Mouse (Mus musculus): ENCODE results near the gene Ift80.
"Not testable (repeated sequence)": the region's sequence is repeated elsewhere in the genome, so short reads cannot be mapped to it uniquely, and the experiment has no call there.

Ift80 gene

DNA sequence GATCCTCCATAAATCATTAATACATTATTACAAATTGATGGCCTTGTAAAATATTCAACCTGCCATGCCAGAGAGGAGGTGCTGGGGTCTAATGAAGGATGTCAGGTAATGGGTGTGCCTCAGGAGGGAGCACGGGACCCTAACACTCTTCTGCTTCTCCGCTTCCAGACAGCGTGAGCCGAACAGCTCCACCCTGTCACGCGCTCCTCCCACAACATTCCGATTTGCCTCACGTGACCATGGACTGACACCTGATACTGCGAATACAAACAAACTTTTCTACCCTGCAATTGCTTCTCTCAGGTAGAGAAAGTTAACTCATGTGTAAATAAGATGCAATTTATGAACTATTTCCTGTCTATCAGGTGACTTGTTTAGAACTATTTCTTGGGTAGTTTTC, 75.8 kb downstream of the Ift80 start:
- no peak for DNase-seq

DNA sequence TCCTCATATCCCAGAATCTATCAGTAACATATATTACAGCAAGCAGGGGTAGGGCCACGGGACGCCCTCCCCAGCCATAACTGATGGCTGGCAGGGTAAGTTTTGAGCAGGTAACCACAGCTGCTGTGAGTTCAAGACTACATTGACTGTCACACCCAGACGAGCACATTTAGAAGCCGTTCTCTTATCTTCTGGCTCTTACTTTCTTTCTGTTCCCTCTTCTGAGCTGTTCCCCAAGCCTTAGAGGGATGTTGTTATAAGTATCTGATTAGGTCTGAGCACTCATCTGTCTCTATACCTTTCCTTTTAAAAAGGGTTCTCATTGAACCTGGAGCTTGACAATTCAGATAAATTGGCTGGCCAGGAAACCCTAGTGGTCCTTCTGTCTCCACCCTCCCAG, 96.9 kb downstream of the Ift80 start:
- DNase-seq = no peak

DNA sequence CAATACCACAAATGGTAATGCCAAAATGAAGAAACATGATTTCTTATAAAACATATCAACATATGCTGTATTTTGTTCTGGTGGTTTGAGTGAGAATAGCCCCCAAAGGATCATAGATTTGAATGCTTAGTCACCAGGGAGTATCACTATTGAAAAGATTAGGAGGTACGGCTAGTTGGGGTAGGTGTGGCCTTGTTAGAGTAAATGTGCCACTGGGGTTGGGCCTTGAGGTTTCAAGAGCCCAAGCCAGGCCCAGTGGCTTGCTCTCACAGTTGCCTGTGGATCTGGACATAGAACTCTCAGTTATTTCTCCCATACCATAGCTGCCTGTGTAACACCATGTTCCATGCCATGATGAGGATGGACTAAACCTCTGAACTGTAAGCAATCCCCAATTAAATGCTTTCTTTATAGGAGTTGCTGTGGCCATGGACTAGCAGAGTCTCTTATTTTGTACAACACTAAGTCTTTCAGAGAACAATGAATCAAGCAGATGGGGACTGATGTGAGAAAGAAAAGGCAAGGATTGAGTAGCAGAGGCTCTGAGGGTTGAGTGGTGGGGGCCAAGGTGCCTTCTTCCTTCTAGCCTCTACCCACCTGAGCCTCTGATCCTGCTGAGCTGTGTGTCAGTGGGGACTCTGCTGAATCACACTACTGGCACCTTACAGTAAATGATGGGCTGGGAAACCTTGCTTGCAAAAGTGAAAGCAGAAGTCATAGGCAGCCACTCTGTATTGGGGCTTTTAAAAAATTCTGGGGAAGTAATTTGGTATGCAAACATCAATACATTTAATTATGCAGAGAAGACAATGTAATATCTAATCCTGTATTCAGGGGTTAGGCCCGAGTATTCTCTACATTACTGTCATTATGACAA, 99.2 kb downstream of the Ift80 start:
- DNase-seq = no peak

DNA sequence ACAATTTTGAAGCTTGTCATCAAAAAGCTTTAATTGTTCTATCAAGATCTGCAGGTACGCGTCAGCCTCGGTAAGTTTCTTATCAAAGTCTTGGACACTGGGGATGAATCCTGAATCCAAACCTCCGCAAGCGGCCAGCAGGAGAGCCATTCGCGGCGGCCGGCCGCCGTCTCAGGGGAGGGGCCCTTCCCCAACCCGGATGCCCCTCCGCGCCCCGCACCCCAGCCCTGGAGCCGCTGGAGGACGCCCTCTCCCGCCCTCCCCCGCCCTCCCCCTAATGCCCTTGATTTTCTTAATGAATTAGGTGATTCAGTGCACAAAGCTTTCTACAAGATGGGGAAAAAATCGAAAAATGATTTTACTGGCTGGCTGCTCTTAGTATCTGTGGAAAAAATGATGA, 101.7 kb downstream of the Ift80 start:
- DNase-seq = not testable (repeated sequence)

DNA sequence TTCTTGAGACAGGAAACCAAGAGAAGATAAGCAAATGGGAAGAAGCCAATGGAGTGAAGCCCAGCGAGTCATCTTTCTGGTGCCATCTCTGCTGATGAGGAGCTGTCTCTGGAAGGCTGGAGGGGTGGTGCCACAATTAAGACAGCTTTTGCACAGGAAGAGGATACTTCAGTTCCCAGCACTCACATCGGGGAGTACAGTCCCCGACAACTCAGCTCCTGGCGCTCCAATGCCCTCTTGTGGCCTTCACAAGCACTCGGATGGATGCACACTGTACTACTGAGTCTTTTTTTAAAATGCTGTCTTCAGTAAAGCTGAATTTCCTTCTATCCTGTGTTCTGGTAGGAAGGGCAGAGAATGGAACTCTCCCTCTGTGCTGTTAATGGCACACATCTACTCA, 107.2 kb downstream of the Ift80 start:
- no peak for DNase-seq

DNA sequence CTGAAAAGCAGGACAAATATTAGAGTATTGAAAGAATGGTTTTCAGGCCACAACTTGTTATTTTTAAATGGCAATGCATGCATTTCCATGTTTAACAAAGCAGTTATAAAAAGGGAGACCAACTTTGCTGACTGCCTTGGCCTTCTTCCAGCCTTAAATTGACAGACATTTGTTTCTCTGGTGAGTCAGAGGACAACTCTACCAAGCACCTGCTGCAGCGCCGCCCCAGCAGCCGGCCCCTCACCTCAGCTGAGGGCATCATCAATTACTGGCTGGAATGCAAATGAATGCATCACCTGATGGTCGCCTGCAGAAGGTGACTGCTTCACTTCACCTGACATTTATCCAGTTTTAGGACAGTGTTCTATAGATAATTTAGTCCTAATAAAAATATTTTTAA, 108.9 kb downstream of the Ift80 start:
- DNase-seq = no peak

DNA sequence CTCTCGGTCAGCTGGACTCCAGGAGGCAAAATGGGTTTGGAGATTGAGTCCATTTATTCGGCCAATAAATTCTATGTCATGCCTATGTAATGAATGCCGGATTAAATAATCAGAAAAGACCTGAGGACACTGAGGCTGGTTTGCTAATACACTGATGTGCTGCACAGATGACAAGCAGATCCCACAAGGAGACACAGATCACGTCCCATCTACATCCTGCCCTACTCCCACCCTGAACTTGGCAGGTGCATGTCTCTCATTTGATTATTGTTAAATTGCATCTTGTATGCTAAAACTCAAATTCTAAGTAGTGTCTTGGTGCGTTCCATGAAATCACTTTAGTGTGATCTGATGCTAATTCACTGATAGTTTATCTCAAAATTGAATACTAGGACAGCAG, 117.5 kb downstream of the Ift80 start:
- DNase-seq = no peak

DNA sequence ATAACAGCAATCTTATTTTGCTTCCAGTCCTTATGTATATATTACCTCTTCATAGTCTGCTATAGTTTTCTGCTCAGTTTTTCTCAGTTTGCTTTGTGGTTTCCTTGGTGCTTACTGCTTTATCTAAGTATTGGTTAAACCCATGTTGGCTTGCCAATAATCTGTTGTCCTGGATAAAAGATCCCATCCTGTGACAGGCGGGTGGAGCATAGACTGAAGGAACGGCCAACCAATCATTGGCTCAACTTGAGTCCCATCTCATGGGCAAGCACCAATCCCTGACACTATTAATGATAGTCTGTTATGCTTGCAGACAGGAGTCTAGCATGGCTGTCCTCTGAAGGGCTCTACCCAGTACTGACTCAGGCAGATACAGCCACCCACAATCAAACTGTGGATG, 130.3 kb downstream of the Ift80 start:
- no peak for DNase-seq

DNA sequence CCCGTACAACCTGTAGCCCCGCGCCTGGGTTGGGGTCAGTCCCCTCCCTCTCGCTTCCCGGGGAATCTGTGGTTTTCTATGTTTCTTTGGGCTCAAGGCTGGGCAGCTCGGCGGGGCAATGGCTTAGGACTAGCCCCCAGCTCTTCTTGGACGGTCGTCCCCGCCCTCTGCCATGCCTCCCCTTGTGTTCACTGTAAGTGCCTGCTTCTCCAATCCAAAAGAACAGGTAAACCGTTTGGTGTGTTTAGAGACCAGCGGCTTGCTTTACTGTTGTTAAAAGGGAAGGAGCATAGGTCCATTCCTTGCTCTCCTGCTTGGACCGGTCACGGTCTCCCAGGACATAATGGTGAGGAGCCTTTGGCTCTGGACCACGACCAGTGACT, 133.8 kb downstream of the Ift80 start:
- no peak for DNase-seq

DNA sequence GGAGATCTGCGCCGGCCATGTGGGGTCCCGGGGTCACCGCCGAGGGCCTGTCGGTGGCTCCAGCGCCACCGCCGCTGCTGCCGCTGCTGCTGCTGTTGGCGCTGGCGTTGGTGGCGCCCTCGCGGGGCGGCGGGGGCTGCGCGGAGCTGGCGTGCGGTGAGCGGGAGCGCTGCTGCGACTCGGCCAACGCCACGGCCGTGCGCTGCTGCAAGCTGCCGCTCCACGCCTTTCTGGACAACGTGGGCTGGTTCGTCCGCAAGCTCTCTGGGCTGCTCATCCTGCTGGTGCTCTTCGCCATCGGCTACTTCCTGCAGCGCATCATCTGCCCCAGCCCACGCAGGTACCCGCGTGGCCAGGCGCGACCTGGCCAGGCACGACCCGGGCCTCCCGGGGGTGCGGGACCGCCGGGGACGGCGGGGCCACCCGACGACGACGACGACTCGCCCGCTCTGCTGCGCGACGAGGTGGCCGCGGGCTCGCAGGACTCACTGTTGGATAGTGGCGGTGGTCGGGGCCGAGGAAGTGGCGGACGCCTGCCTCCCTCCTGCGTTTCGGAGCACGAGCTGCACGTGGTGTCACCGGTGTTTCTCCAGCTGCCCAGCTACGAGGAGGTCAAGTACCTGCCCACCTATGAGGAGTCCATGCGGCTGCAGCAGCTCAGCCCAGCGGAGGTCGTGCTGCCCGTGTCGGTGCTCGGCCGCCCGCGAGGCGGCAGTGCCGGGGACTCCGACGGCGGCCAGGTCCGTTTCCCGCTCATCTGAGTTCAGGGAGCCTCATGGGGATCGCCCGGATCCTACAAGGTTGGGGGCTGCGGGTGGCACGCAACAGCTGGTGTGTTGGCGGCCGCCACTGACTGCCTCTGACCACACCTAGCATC, 134.4 kb downstream of the Ift80 start:
- peak; percentile 18 to 41 for DNase-seq

DNA sequence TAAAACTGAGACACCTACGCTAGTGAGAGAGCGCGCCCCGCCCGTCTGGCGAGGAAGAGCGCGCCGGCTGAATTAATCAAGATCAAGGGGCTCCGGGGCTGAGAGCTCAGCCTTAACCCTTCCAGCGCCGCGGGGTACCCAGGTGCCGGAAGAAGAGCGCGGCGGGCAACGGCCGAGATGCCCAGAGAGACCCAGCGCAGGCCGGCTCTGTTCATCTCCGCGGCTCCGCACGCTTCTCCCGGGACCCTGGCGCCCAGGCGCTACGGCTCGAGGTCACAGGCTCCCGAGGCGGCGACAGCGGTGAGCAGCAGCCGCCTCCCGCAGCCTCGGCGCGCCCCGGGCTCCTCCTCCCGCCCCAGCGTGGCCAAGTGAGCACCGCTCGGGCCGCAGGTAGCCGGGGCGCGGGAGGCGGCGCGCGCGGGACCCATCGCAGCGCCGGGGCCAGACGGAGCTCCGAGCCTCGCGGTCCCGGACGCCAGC, 135.1 kb downstream of the Ift80 start, which contains the start of gene 1110032F04Rik:
1110032F04Rik (plus strand) TSS at position 376 of the 480 bp plus-strand sequence.
- DNase-seq = peak; percentile 29 to 45

DNA sequence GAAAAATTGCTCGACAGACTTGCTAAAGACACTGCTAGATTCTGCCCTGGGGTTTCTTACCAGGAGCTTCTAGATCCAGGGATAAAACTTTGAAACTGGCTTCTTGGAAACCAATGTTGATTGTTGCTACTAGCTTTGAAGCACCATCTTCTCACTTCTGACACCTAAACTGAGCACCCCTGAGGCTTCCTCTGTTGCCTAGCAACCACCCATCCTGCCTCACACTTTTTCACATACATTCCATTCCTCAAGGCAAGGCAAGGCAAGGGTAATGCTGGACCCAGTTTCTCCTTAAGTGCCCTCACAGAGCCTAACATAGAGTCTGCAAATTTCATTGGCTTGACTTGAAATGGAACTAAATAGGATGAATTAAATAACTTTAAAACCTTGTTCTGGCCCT, 152.0 kb downstream of the Ift80 start:
- DNase-seq = no peak

DNA sequence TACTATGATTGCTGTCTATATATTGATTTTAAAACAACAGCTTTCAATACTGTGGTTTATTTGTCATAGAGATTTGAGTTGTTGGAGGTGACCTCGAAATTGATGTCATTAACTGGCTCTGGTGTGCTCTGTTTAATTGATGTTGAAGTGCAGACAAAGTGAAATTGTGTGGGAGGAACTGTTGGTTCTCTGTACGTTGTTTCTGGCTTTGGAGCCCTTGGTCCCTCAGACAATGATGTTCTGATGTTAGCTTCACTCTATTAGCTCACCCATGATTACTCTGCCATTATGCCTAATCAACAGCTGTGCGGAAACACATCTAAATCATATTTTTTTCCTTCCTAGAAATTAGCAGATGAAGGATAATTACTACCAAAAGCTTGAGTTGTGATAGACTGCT, 156.0 kb downstream of the Ift80 start:
- no peak for DNase-seq

DNA sequence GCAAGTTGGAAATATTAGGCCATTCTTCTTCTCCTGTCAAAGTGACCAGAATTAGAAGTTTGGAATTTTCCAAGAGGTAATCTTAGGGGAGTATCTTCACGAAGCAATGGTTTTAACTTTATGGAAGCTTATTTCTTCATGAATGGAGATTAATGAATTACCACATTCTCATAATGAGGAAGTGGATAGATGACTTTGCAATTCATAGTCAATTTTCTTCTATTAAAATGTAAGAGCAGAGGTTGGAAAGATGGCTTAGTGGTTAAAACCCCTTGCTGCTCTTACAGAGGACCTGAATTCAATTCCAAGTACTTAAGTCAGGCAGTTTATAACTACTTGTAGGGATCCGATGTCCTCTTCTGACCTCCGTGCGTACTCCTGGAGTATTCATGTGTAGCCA, 160.3 kb downstream of the Ift80 start:
- DNase-seq = no peak
